Mouse (Mus musculus) liver, postnatal 0 days (tissue): ENCODE measurements at regions not wholly inside any gene's neighbourhood (a gene's known extent, or its start where the extent isn't known, plus 50 kb on each side); places are given as distances from the start of the nearest gene placed in this dataset.

Experiments
- ATAC-seq: fragments of 200-750 bp; cut with Nextera tagmentation; 2 replicates; pipeline ENCODE4 v1.8.0; 2017; ENCODE audit warnings: mild to moderate bottlenecking, moderate library complexity
- DNase-seq: peaks from one replicate; pipeline ENCODE4 v3.0.0-alpha.2; 2016
- H3K27ac ChIP-seq: fragments of 300-500 bp; sonication (generic); 2 replicates; pipeline ENCODE4 v1.5.1; 2014; ENCODE audit warnings: antibody characterized with exemption, moderate library complexity, mild to moderate bottlenecking, low read depth
- H3K27me3 ChIP-seq: fragments of 300-500 bp; sonication (generic); 2 replicates; pipeline ENCODE4 v1.6.1; 2014; ENCODE audit warnings: low read length, control low read depth, mixed read lengths; ENCODE audit not compliant: insufficient read depth
- H3K36me3 ChIP-seq: fragments of 300-500 bp; sonication (generic); replicated peaks from 2 replicates; pipeline ENCODE4 v1.6.1; 2014; ENCODE audit warnings: mild to moderate bottlenecking, control low read depth, low read length, moderate library complexity, mixed read lengths; ENCODE audit not compliant: insufficient read depth
- H3K4me1 ChIP-seq: fragments of 300-500 bp; sonication (generic); 2 replicates; pipeline ENCODE4 v1.6.1; 2014; ENCODE audit warnings: antibody characterized with exemption, mild to moderate bottlenecking, control low read depth; ENCODE audit not compliant: insufficient read depth
- H3K4me2 ChIP-seq: fragments of 300-500 bp; sonication (generic); 2 replicates; pipeline ENCODE4 v1.6.1; 2014; ENCODE audit warnings: low read depth, mild to moderate bottlenecking, low read length, moderate library complexity, mixed read lengths
- H3K4me3 ChIP-seq: fragments of 300-500 bp; sonication (generic); 2 replicates; pipeline ENCODE4 v1.5.1; 2014; ENCODE audit warnings: low read depth, low read length
- H3K9ac ChIP-seq: fragments of 300-500 bp; sonication (generic); replicated peaks from 2 replicates; pipeline ENCODE4 v1.6.1; 2014; ENCODE audit warnings: mild to moderate bottlenecking, moderate library complexity
- H3K9me3 ChIP-seq: fragments of 300-500 bp; sonication (generic); 2 replicates; pipeline ENCODE4 v1.6.1; 2016; ENCODE audit warnings: mild to moderate bottlenecking, control low read depth, low read length, mixed read lengths
- CTCF ChIP-seq: sonication (generic); IDR thresholded peaks from 2 replicates; pipeline ENCODE4 v1.5.1; 2016; ENCODE audit warnings: antibody characterized with exemption, low read depth
- EP300 ChIP-seq: IDR thresholded peaks from 2 replicates; pipeline ENCODE4 v1.6.1; 2016; ENCODE audit warnings: antibody characterized with exemption, low read depth, mild to moderate bottlenecking
- WGBS: fragments of 180-500 bp; shearing (Covaris S2); extraction: QIAGEN DNeasy Blood & Tissue Kit; methylation state at CpG from one replicate; pipeline ENCODE4 v1.1.7; 2014; ENCODE audit not compliant: insufficient replicate concordance; 5-methylcytosine and 5-hydroxymethylcytosine counted together

DNA sequence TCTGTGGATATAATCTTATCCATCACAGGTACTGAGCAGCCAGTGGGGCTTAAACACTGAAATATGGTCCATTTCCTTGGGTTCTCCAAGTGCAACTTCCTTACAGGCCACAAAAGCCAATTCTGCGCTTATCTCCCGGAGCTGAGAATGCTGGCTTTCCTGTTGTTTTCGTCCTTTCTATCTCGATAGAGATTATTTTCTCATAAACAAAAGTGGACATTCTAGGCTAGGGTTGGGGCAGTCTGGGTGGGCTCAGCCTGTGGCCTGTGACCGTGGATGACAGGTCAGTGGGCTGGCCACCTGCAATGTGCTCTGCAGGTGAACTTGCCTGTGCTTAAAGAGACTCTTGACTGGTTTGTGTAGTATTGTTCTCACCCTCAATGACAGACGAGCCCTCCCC lies 179.0 kb upstream of the Arglu1 start:
- H3K4me1 ChIP-seq = no peaks in the 10 kb centered on the region
- no peak overlapping the region for H3K9ac ChIP-seq
- H3K27me3 ChIP-seq = no peaks in the 10 kb centered on the region
- no peak overlapping the region for H3K4me3 ChIP-seq
- no peak overlapping the region for H3K4me2 ChIP-seq
- no peak for DNase-seq
- H3K9me3 ChIP-seq = no peaks in the 10 kb centered on the region
- H3K27ac ChIP-seq = no peak overlapping the region
- TF ChIP-seq EP300 (no peak), CTCF (no peak)
- WGBS = 51% methylated on average over 6 of the region's 6 CpGs
- ATAC-seq = no peak
- H3K36me3 ChIP-seq = no peaks in the 10 kb centered on the region

DNA sequence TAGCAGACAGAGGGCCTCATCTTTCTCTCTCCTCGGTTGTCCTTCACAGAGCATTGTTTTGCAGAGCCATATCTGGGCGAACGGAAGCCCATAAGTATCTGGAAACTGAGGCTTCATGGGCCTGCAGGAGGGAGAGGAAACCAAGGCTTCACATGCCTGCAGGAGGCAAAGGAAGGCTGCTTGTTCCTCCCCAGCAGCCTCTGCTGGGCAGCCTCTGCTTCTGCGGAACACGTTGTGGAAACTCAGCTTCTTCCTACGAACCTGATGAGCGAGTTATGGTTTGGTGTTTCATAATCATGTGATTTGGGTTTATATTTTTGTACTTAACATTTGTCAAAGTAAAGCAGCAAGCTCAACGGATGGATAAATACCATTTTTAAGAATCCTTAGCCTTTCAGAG lies 177.6 kb upstream of the Arglu1 start:
- no peak overlapping the region for H3K4me2 ChIP-seq
- ATAC-seq = no peak
- H3K9ac ChIP-seq = no peak overlapping the region
- H3K36me3 ChIP-seq = no peaks in the 10 kb centered on the region
- H3K9me3 ChIP-seq = no peaks in the 10 kb centered on the region
- H3K4me1 ChIP-seq = no peaks in the 10 kb centered on the region
- no peaks in the 10 kb centered on the region for H3K27me3 ChIP-seq
- H3K4me3 ChIP-seq = no peak overlapping the region
- H3K27ac ChIP-seq = no peak overlapping the region; the same call in 1 of the 2 replicates
- no peak for DNase-seq
- WGBS = 41% methylated on average over 8 of the region's 8 CpGs
- TF ChIP-seq CTCF = no peak
- no peak for TF ChIP-seq EP300

DNA sequence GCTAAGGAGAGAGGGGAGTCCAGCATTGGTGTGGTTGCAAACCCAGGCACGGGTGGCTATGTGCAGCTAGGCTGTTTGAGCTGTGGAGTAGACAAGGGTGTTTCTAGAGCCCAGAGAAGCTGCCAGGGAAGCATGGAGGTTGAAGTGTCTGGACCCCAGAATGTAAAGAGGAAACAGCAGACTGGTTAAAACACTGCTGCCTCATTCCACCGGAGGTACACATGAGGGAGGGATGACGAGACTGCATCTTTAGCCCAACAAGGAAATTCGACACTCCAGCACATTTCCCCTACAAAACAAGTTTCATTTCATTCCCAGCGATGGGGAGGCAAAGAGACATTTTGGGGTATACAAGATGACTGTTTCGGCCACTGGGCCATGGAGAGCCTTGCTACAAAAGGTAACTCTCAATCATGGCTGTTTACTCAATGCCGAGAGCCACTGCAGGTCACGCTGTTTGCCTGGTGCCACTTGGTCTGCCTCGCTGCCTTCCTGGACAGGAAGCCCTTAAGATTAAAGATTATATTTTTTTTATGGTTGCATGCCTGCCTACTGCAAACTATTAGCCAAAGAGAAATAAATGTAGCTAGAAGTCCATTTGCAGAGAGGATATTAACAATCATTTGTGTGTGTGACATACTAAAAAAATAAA lies 176.9 kb upstream of the Arglu1 start:
- Histone ChIP-seq H3K4me1 (no peaks in the 10 kb centered on the region), H3K27me3 (no peaks in the 10 kb centered on the region), H3K36me3 (no peaks in the 10 kb centered on the region), H3K27ac (peak overlapping the region; percentile 22; the same call in 1 of the 2 replicates), H3K4me2 (no peak overlapping the region), H3K9me3 (no peaks in the 10 kb centered on the region), H3K9ac (no peak overlapping the region), H3K4me3 (no peak overlapping the region)
- 24% methylated on average over 9 of the region's 9 CpGs for WGBS
- DNase-seq (no peak), ATAC-seq (no peak)
- TF ChIP-seq EP300 = no peak
- no peak for TF ChIP-seq CTCF

- no peak for TF ChIP-seq EP300
- no peak for TF ChIP-seq CTCF
- Histone ChIP-seq H3K4me3 (no peak overlapping the region), H3K27ac (no peak overlapping the region), H3K36me3 (no peaks in the 10 kb centered on the region), H3K9ac (no peak overlapping the region), H3K4me1 (no peaks in the 10 kb centered on the region), H3K4me2 (no peak overlapping the region), H3K27me3 (no peaks in the 10 kb centered on the region), H3K9me3 (no peaks in the 10 kb centered on the region)
- ATAC-seq = no peak
- WGBS = 87% methylated on average over 6 of the region's 6 CpGs
- DNase-seq = no peak
Observed at GRCm38 (mm10) chr8:8862767-8863166, 172.4 kb upstream of the Arglu1 start.

DNA sequence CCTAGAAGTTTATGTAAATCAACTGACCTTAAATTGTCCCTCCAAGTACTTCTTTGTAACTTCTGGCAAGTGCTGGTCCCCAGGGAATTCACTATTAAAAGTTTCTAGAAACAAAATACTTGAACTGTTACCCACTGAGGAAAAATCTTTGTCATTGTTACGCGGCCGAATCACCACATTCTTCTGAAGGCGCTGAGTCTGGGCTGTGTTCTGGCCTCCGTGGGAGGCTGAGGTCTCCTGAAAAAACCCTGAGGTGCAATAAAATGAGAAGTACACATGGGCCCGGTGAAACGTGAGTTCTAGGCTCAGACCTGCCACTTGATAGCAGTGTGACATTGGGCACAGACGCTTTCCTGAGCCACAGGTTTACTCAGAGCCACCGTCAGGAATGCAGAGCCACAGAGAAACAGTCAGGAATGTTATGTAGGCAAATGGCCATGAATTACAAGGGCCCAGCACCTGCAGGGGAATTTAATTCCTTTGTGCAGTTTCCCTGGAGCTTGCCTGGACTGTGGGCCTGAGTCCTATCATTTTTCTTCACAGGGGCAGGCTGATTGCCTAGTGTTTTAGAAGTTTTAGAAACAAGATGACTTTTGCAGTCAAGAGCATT lies 171.1 kb upstream of the Arglu1 start:
- WGBS = 69% methylated on average over 9 of the region's 9 CpGs
- H3K4me3 ChIP-seq = no peak overlapping the region

DNA sequence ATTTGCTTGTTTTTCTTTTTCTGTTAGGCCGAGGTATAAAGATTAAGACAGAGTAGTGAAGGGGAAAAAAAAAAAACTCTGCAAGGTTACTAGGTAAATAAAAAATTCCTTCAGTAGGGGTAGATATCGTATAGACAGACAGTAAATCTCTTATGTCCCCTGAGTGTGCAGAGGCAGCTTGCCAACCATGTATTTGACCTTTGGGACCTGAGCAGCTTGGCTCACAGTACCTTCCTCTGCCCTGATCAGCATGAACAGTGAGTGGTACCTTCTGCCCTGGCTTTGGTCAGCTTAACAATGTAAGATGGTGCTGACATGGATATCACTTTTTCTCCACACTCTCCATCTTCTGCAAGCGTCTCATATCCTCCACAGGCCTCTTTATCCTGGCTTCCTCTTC lies 168.3 kb upstream of the Arglu1 start:
- DNase-seq (no peak), ATAC-seq (no peak)
- H3K4me3 ChIP-seq = no peak overlapping the region
- H3K36me3 ChIP-seq = no peaks in the 10 kb centered on the region
- no peak overlapping the region for H3K4me2 ChIP-seq
- H3K9me3 ChIP-seq = no peaks in the 10 kb centered on the region
- no peak for TF ChIP-seq CTCF
- TF ChIP-seq EP300 = no peak
- no peak overlapping the region for H3K9ac ChIP-seq
- 55% methylated on average over 3 of the region's 3 CpGs for WGBS
- no peak overlapping the region for H3K27ac ChIP-seq
- H3K27me3 ChIP-seq = no peaks in the 10 kb centered on the region
- H3K4me1 ChIP-seq = no peaks in the 10 kb centered on the region

More for the DNA sequence above, 171.1 kb upstream of the Arglu1 start:
- no peak for TF ChIP-seq CTCF
- no peak for TF ChIP-seq EP300
- Histone ChIP-seq H3K4me1 (no peaks in the 10 kb centered on the region), H3K36me3 (no peaks in the 10 kb centered on the region), H3K27me3 (no peaks in the 10 kb centered on the region), H3K9me3 (no peaks in the 10 kb centered on the region), H3K4me2 (no peak overlapping the region), H3K9ac (no peak overlapping the region), H3K27ac (no peak overlapping the region)
- DNase-seq (no peak), ATAC-seq (no peak)
